Mouse (Mus musculus): ENCODE results near the gene Ang6. TPM values are rescaled to one million over a fixed set of nuclear protein-coding genes. Genes with fewer than 3 reads are reported as not detected.
A peak's percentile ranks its signal among the peaks of the same experiment; 100 is the strongest.
"Not testable (repeated sequence)": the region's sequence is repeated elsewhere in the genome, so short reads cannot be mapped to it uniquely, and the experiment has no call there.

The Ang6 gene
- not detected in 2 replicates for polyA plus RNA-seq (2014; fragmentation: Nextera tagmentation; extraction: Ambion mirVana)

GRCm38 (mm10) chr14:44002169-44002568 is at the start of gene Ang6:
Ang6 (minus strand) TSS chr14:44002269.
- Histone ChIP-seq H3K27ac (ENCODE audit: low read depth) (no peak within 1 kb of the TSS), H3K4me3 (ENCODE audit: low read depth, low read length) (no peak within 1 kb of the TSS), H3K36me3 (ENCODE audit: control insufficient read depth, insufficient read depth, low read length) (no peaks in the 10 kb centered on the region), H3K4me2 (ENCODE audit: low read length) (no peak within 1 kb of the TSS), H3K9me3 (ENCODE audit: control insufficient read depth, low read length) (no peaks in the 10 kb centered on the region), H3K4me1 (replicated peaks; ENCODE audit: control insufficient read depth, insufficient read depth, low read length) (no peaks in the 10 kb centered on the region), H3K9ac (ENCODE audit: low read length) (no peak within 1 kb of the TSS), H3K27me3 (replicated peaks; ENCODE audit: control insufficient read depth, insufficient read depth, low read length) (no peaks in the 10 kb centered on the region)
- 83% methylated on average over 1 of the region's 1 CpGs for WGBS
- ATAC-seq (replicated peaks; ENCODE audit: low FRiP score, low TSS enrichment, low read depth), result no peak
- DNase-seq (ENCODE audit: low spot score), result no peak

- H3K27me3 ChIP-seq (replicated peaks; ENCODE audit: control insufficient read depth, insufficient read depth, low read length); H3K27ac ChIP-seq (ENCODE audit: low read depth); ATAC-seq (replicated peaks; ENCODE audit: low FRiP score, low TSS enrichment, low read depth); H3K9me3 ChIP-seq (ENCODE audit: control insufficient read depth, low read length); DNase-seq (ENCODE audit: low spot score); H3K4me1 ChIP-seq (replicated peaks; ENCODE audit: control insufficient read depth, insufficient read depth, low read length); H3K4me3 ChIP-seq (ENCODE audit: low read depth, low read length); H3K36me3 ChIP-seq (ENCODE audit: control insufficient read depth, insufficient read depth, low read length); H3K4me2 ChIP-seq (ENCODE audit: low read length); H3K9ac ChIP-seq (ENCODE audit: low read length): not testable (repeated sequence)
- 78% methylated on average over 2 of the region's 2 CpGs for WGBS
Observed at GRCm38 (mm10) chr14:44046567-44046966, 44.5 kb upstream of the Ang6 start.

- not testable (repeated sequence) for H3K27ac ChIP-seq (ENCODE audit: low read depth); H3K27me3 ChIP-seq (replicated peaks; ENCODE audit: control insufficient read depth, insufficient read depth, low read length); DNase-seq (ENCODE audit: low spot score); H3K9me3 ChIP-seq (ENCODE audit: control insufficient read depth, low read length); ATAC-seq (replicated peaks; ENCODE audit: low FRiP score, low TSS enrichment, low read depth); H3K9ac ChIP-seq (ENCODE audit: low read length); H3K4me2 ChIP-seq (ENCODE audit: low read length); H3K4me1 ChIP-seq (replicated peaks; ENCODE audit: control insufficient read depth, insufficient read depth, low read length); H3K4me3 ChIP-seq (ENCODE audit: low read depth, low read length); H3K36me3 ChIP-seq (ENCODE audit: control insufficient read depth, insufficient read depth, low read length)
- WGBS, result 79% methylated on average over 1 of the region's 3 CpGs
Observed at GRCm38 (mm10) chr14:44031828-44032227, 29.8 kb upstream of the Ang6 start.

- not testable (repeated sequence) for H3K27ac ChIP-seq (ENCODE audit: low read depth); H3K9ac ChIP-seq (ENCODE audit: low read length); H3K4me1 ChIP-seq (replicated peaks; ENCODE audit: control insufficient read depth, insufficient read depth, low read length); H3K9me3 ChIP-seq (ENCODE audit: control insufficient read depth, low read length); H3K4me3 ChIP-seq (ENCODE audit: low read depth, low read length); DNase-seq (ENCODE audit: low spot score); H3K4me2 ChIP-seq (ENCODE audit: low read length); H3K27me3 ChIP-seq (replicated peaks; ENCODE audit: control insufficient read depth, insufficient read depth, low read length); ATAC-seq (replicated peaks; ENCODE audit: low FRiP score, low TSS enrichment, low read depth); H3K36me3 ChIP-seq (ENCODE audit: control insufficient read depth, insufficient read depth, low read length)
- 20% methylated on average over 2 of the region's 2 CpGs for WGBS
Observed at GRCm38 (mm10) chr14:44009686-44010085, 7.6 kb upstream of the Ang6 start.

GRCm38 (mm10) chr14:44008021-44008420 is 6.0 kb upstream of the Ang6 start:
- no CpG with 5 or more reads among the region's 1 CpGs for WGBS
- H3K27me3 ChIP-seq (replicated peaks; ENCODE audit: control insufficient read depth, insufficient read depth, low read length); H3K9ac ChIP-seq (ENCODE audit: low read length); H3K4me3 ChIP-seq (ENCODE audit: low read depth, low read length); ATAC-seq (replicated peaks; ENCODE audit: low FRiP score, low TSS enrichment, low read depth); H3K36me3 ChIP-seq (ENCODE audit: control insufficient read depth, insufficient read depth, low read length); H3K4me1 ChIP-seq (replicated peaks; ENCODE audit: control insufficient read depth, insufficient read depth, low read length); H3K9me3 ChIP-seq (ENCODE audit: control insufficient read depth, low read length); H3K27ac ChIP-seq (ENCODE audit: low read depth); H3K4me2 ChIP-seq (ENCODE audit: low read length); DNase-seq (ENCODE audit: low spot score): not testable (repeated sequence)

GRCm38 (mm10) chr14:44001600-44001999 is 469 bp downstream of the Ang6 start:
- Histone ChIP-seq H3K27me3 (replicated peaks; ENCODE audit: control insufficient read depth, insufficient read depth, low read length) (no peaks in the 10 kb centered on the region), H3K4me1 (replicated peaks; ENCODE audit: control insufficient read depth, insufficient read depth, low read length) (no peaks in the 10 kb centered on the region), H3K9ac (ENCODE audit: low read length) (no peak overlapping the region), H3K9me3 (ENCODE audit: control insufficient read depth, low read length) (no peaks in the 10 kb centered on the region), H3K36me3 (ENCODE audit: control insufficient read depth, insufficient read depth, low read length) (no peaks in the 10 kb centered on the region), H3K4me3 (ENCODE audit: low read depth, low read length) (no peak overlapping the region), H3K4me2 (ENCODE audit: low read length) (no peak overlapping the region), H3K27ac (ENCODE audit: low read depth) (no peak overlapping the region)
- DNase-seq (ENCODE audit: low spot score) (no peak), ATAC-seq (replicated peaks; ENCODE audit: low FRiP score, low TSS enrichment, low read depth) (no peak)
- WGBS, result 71% methylated on average over 3 of the region's 3 CpGs

GRCm38 (mm10) chr14:43998455-43999000 is 3.5 kb downstream of the Ang6 start:
- H3K36me3 ChIP-seq (ENCODE audit: control insufficient read depth, insufficient read depth, low read length); H3K9ac ChIP-seq (ENCODE audit: low read length); DNase-seq (ENCODE audit: low spot score); H3K4me2 ChIP-seq (ENCODE audit: low read length); H3K9me3 ChIP-seq (ENCODE audit: control insufficient read depth, low read length); H3K27me3 ChIP-seq (replicated peaks; ENCODE audit: control insufficient read depth, insufficient read depth, low read length); H3K27ac ChIP-seq (ENCODE audit: low read depth); H3K4me3 ChIP-seq (ENCODE audit: low read depth, low read length); H3K4me1 ChIP-seq (replicated peaks; ENCODE audit: control insufficient read depth, insufficient read depth, low read length); ATAC-seq (replicated peaks; ENCODE audit: low FRiP score, low TSS enrichment, low read depth): not testable (repeated sequence)
- 79% methylated on average over 2 of the region's 2 CpGs for WGBS

- 20% methylated on average over 5 of the region's 5 CpGs for WGBS
- peak; percentile 80 for DNase-seq (ENCODE audit: low spot score)
- not testable (repeated sequence) for H3K9ac ChIP-seq (ENCODE audit: low read length); H3K4me1 ChIP-seq (replicated peaks; ENCODE audit: control insufficient read depth, insufficient read depth, low read length); H3K27me3 ChIP-seq (replicated peaks; ENCODE audit: control insufficient read depth, insufficient read depth, low read length); H3K9me3 ChIP-seq (ENCODE audit: control insufficient read depth, low read length); H3K36me3 ChIP-seq (ENCODE audit: control insufficient read depth, insufficient read depth, low read length); H3K27ac ChIP-seq (ENCODE audit: low read depth); H3K4me2 ChIP-seq (ENCODE audit: low read length); H3K4me3 ChIP-seq (ENCODE audit: low read depth, low read length)
- ATAC-seq (replicated peaks; ENCODE audit: low FRiP score, low TSS enrichment, low read depth), result 0 out of 2 replicates have a peak, but pooled peaks have one; percentile 25
Observed at GRCm38 (mm10) chr14:43987404-43987803, 14.7 kb downstream of the Ang6 start.

GRCm38 (mm10) chr14:43986147-43986546 is 15.9 kb downstream of the Ang6 start:
- Histone ChIP-seq H3K9me3 (ENCODE audit: control insufficient read depth, low read length) (no peaks in the 10 kb centered on the region), H3K27ac (ENCODE audit: low read depth) (no peak overlapping the region), H3K9ac (ENCODE audit: low read length) (no peak overlapping the region), H3K27me3 (replicated peaks; ENCODE audit: control insufficient read depth, insufficient read depth, low read length) (no peaks in the 10 kb centered on the region), H3K4me2 (ENCODE audit: low read length) (no peak overlapping the region), H3K36me3 (ENCODE audit: control insufficient read depth, insufficient read depth, low read length) (no peaks in the 10 kb centered on the region), H3K4me1 (replicated peaks; ENCODE audit: control insufficient read depth, insufficient read depth, low read length) (no peaks in the 10 kb centered on the region), H3K4me3 (ENCODE audit: low read depth, low read length) (no peak overlapping the region)
- DNase-seq (ENCODE audit: low spot score) (no peak), ATAC-seq (replicated peaks; ENCODE audit: low FRiP score, low TSS enrichment, low read depth) (no peak)
- 89% methylated on average over 2 of the region's 2 CpGs for WGBS

All from intestine, embryonic 14.5 days (tissue).